ENCODE assay signal across 16 mouse cellular contexts in genomic region chr11:119769666-119770065, GRCm38 (mm10).
DNase-seq lines count a peak whose midpoint lies in the region; ATAC-seq lines count a peak whose summit lies in the region.
"Had no signal": no experiment of that assay in that cellular context is flagged by ENCODE, and none has a peak within 500 bp of the region (broad histone marks: within the 10 kb centered on the region; RNA-seq: fewer than 3 reads in every experiment).

No protein-coding gene starts in this region.

- no peaks in the 10 kb centered on the region for H3K9me3 ChIP-seq in kidney, embryonic 14.5 days (ENCODE audit: control insufficient read depth, low read length)
- no peaks in the 10 kb centered on the region for H3K9me3 ChIP-seq in kidney, embryonic 16.5 days (ENCODE audit: low read length)
- H3K9me3 ChIP-seq in neural tube, embryonic 13.5 days = no peaks in the 10 kb centered on the region
- H3K9me3 ChIP-seq in neural tube, embryonic 15.5 days (replicated peaks) = no peaks in the 10 kb centered on the region
- H3K9me3 ChIP-seq: embryonic facial prominence, embryonic 15.5 days; limb, embryonic 10.5 days; stomach, embryonic 15.5 days had no signal

- 62% methylated on average over 4 of the region's 4 CpGs for WGBS in kidney, embryonic 14.5 days
- WGBS in kidney, embryonic 16.5 days = 64% methylated on average over 4 of the region's 4 CpGs
- WGBS in neural tube, embryonic 13.5 days = 69% methylated on average over 4 of the region's 4 CpGs
- 65% methylated on average over 4 of the region's 4 CpGs for WGBS in neural tube, embryonic 15.5 days

- no peak overlapping the region for H3K4me3 ChIP-seq in kidney, embryonic 14.5 days (ENCODE audit: low read length)
- H3K4me3 ChIP-seq in kidney, embryonic 16.5 days (ENCODE audit: low read length) = no peak overlapping the region
- no peak overlapping the region for H3K4me3 ChIP-seq in neural tube, embryonic 13.5 days
- no peak overlapping the region for H3K4me3 ChIP-seq in neural tube, embryonic 15.5 days (replicated peaks)
- H3K4me3 ChIP-seq: embryonic facial prominence, embryonic 15.5 days; limb, embryonic 10.5 days; stomach, embryonic 15.5 days had no signal

- no peaks in the 10 kb centered on the region; the same call in 1 of the 2 replicates for H3K36me3 ChIP-seq in kidney, embryonic 14.5 days (ENCODE audit: control insufficient read depth, insufficient read depth, low read length)
- peaks cover 6% of the 10 kb centered on the region for H3K36me3 ChIP-seq in kidney, embryonic 16.5 days (ENCODE audit: insufficient read depth, low read length)
- H3K36me3 ChIP-seq in neural tube, embryonic 13.5 days = no peaks in the 10 kb centered on the region; the same call in 1 of the 2 replicates
- H3K36me3 ChIP-seq in neural tube, embryonic 15.5 days = no peaks in the 10 kb centered on the region
- H3K36me3 ChIP-seq: embryonic facial prominence, embryonic 15.5 days had no signal

- 0 out of 2 replicates have a peak, but pooled peaks have one; percentile 28 for ATAC-seq in kidney, embryonic 14.5 days (ENCODE audit: low FRiP score, low TSS enrichment)
- ATAC-seq in kidney, embryonic 16.5 days (ENCODE audit: low FRiP score, low TSS enrichment) = no peak
- no peak for ATAC-seq in neural tube, embryonic 13.5 days (ENCODE audit: low read depth)
- no peak for ATAC-seq in neural tube, embryonic 15.5 days (ENCODE audit: low FRiP score)
- ATAC-seq: inflammation-experienced regulatory T-cells, adult 6 months had no signal

- H3K4me2 ChIP-seq in kidney, embryonic 14.5 days (replicated peaks; ENCODE audit: low read depth, low read length) = no peak overlapping the region
- H3K4me2 ChIP-seq in kidney, embryonic 16.5 days (replicated peaks; ENCODE audit: low read depth, low read length) = no peak overlapping the region
- H3K4me2 ChIP-seq in neural tube, embryonic 13.5 days = no peak overlapping the region
- H3K4me2 ChIP-seq in neural tube, embryonic 15.5 days = no peak overlapping the region
- H3K4me2 ChIP-seq: embryonic facial prominence, embryonic 15.5 days; stomach, embryonic 15.5 days had no signal

- DNase-seq in cerebellum, postnatal 10 days = peak; percentile 39 to 54
- no peak for DNase-seq in cerebellum, adult 9-11 months
- peak; percentile 28 for DNase-seq in mesoderm, embryonic 11.5 days (ENCODE audit: low read depth, low spot score)
- no peak for DNase-seq in spleen, postnatal 36 days (ENCODE audit: low spot score in 2 of 2)
- DNase-seq: adrenal gland, postnatal 36 days; cerebellum, adult 9-10 months; lung, postnatal 4 days; right cerebral cortex, postnatal 25 days had no signal

- H3K27me3 ChIP-seq in kidney, embryonic 14.5 days (ENCODE audit: control insufficient read depth, insufficient read depth, low read length) = no peaks in the 10 kb centered on the region
- no peaks in the 10 kb centered on the region for H3K27me3 ChIP-seq in kidney, embryonic 16.5 days (ENCODE audit: insufficient read depth, low read length)
- H3K27me3 ChIP-seq in neural tube, embryonic 13.5 days = no peaks in the 10 kb centered on the region
- H3K27me3 ChIP-seq in neural tube, embryonic 15.5 days (replicated peaks) = no peaks in the 10 kb centered on the region
- H3K27me3 ChIP-seq: embryonic facial prominence, embryonic 15.5 days; stomach, embryonic 15.5 days had no signal

- H3K4me1 ChIP-seq in kidney, embryonic 14.5 days (ENCODE audit: control insufficient read depth, insufficient read depth, low read length) = no peaks in the 10 kb centered on the region
- no peaks in the 10 kb centered on the region for H3K4me1 ChIP-seq in kidney, embryonic 16.5 days (ENCODE audit: insufficient read depth, low read length)
- peaks cover 55% of the 10 kb centered on the region for H3K4me1 ChIP-seq in neural tube, embryonic 13.5 days (replicated peaks)
- H3K4me1 ChIP-seq in neural tube, embryonic 15.5 days = peaks cover 32% of the 10 kb centered on the region
- H3K4me1 ChIP-seq: stomach, embryonic 15.5 days had no signal

- H3K27ac ChIP-seq in kidney, embryonic 14.5 days (ENCODE audit: low read depth, low read length) = no peak overlapping the region
- H3K27ac ChIP-seq in kidney, embryonic 16.5 days (ENCODE audit: low read length) = no peak overlapping the region
- H3K27ac ChIP-seq in neural tube, embryonic 13.5 days (replicated peaks) = peak overlapping the region; percentile 19; the same call in 1 of the 2 replicates
- no peak overlapping the region for H3K27ac ChIP-seq in neural tube, embryonic 15.5 days (replicated peaks)
- H3K27ac ChIP-seq: embryonic facial prominence, embryonic 15.5 days; limb, embryonic 10.5 days; stomach, embryonic 15.5 days had no signal

- no peak overlapping the region for H3K9ac ChIP-seq in kidney, embryonic 14.5 days (ENCODE audit: low read depth, low read length)
- no peak overlapping the region for H3K9ac ChIP-seq in kidney, embryonic 16.5 days (replicated peaks; ENCODE audit: low read length)
- no peak overlapping the region for H3K9ac ChIP-seq in neural tube, embryonic 13.5 days
- H3K9ac ChIP-seq in neural tube, embryonic 15.5 days (replicated peaks) = no peak overlapping the region
- H3K9ac ChIP-seq: embryonic facial prominence, embryonic 15.5 days; stomach, embryonic 15.5 days had no signal

Comparison
In these comparisons a context has a peak if more than half of its experiments do, and no peak if none do; other contexts are left out.
1. DNase-seq: peak in cerebellum, postnatal 10 days (2 of 2) and mesoderm, embryonic 11.5 days (single experiment); none in cerebellum, adult 9-11 months (single experiment) and spleen, postnatal 36 days (0 of 2).